Mouse (Mus musculus): ENCODE results near the gene Ralbp1. TPM values are rescaled to one million over a fixed set of nuclear protein-coding genes. Genes with fewer than 3 reads are reported as not detected.

Gene Ralbp1
- polyA plus RNA-seq, 1 experiment from 2014 or later, result 47.6 TPM

DNA sequence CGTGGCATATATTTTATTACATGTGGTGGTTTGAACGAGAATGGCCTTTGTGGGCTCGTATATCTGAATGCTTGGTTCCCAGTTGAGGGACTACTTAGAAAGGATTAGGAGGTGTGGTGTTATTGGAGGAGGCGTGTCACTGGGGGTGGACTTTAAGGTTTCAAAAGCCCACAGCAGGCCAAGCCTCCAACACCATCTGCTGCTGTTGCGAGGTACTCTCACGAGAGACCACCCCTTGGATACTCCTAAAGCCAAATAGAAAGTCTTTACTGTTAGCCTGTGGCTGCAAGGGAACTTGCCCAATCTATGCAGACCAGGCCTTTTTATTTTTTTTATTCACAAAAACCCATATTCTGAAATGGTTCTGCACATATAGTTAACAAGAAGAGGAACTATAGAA is 36.4 kb upstream of the Ralbp1 start:
- H3K36me3 ChIP-seq (ENCODE audit: control insufficient read depth, insufficient read depth, low read length), result no peaks in the 10 kb centered on the region
- H3K9ac ChIP-seq (ENCODE audit: low read depth, low read length), result no peak overlapping the region
- no peaks in the 10 kb centered on the region for H3K4me1 ChIP-seq (replicated peaks; ENCODE audit: control insufficient read depth, insufficient read depth, low read length)
- H3K9me3 ChIP-seq (ENCODE audit: control insufficient read depth, low read length), result no peaks in the 10 kb centered on the region
- ATAC-seq (ENCODE audit: low FRiP score), result no peak
- DNase-seq (ENCODE audit: low spot score), result no peak
- H3K4me3 ChIP-seq (ENCODE audit: low read depth, low read length), result no peak overlapping the region
- no peak overlapping the region for H3K4me2 ChIP-seq (replicated peaks; ENCODE audit: low read depth, low read length)
- no peaks in the 10 kb centered on the region for H3K27me3 ChIP-seq (ENCODE audit: control insufficient read depth, insufficient read depth, low read length)
- WGBS, result 90% methylated on average over 6 of the region's 6 CpGs
- no peak overlapping the region for H3K27ac ChIP-seq (ENCODE audit: low read depth, low read length)

DNA sequence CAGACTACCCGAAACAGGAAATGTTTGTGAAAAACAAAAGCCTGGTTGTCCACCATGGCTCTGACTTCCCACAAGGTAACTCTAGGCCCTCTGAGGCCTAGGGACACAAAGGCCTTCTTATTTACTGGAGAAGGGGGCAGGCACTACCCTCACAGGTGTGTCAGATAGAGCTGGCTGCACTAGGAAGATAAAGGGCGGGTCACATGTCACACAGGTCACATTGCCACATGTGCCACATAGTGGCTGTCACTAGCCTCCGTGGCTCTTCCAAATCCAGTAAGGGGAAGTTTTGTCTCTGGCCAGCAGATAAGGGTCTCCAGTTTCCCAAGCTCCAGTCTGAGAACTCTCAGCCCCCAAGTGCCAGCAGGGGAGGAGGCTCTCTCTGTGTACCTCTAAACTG is 33.6 kb upstream of the Ralbp1 start:
- Histone ChIP-seq H3K4me1 (replicated peaks; ENCODE audit: control insufficient read depth, insufficient read depth, low read length) (no peaks in the 10 kb centered on the region; the same call in 1 of the 2 replicates), H3K4me2 (replicated peaks; ENCODE audit: low read depth, low read length) (no peak overlapping the region), H3K9ac (ENCODE audit: low read depth, low read length) (no peak overlapping the region), H3K27ac (ENCODE audit: low read depth, low read length) (no peak overlapping the region), H3K27me3 (ENCODE audit: control insufficient read depth, insufficient read depth, low read length) (no peaks in the 10 kb centered on the region), H3K36me3 (ENCODE audit: control insufficient read depth, insufficient read depth, low read length) (no peaks in the 10 kb centered on the region), H3K4me3 (ENCODE audit: low read depth, low read length) (no peak overlapping the region), H3K9me3 (ENCODE audit: control insufficient read depth, low read length) (no peaks in the 10 kb centered on the region)
- DNase-seq (ENCODE audit: low spot score) (no peak), ATAC-seq (ENCODE audit: low FRiP score) (no peak)
- WGBS, result 83% methylated on average over 3 of the region's 3 CpGs

DNA sequence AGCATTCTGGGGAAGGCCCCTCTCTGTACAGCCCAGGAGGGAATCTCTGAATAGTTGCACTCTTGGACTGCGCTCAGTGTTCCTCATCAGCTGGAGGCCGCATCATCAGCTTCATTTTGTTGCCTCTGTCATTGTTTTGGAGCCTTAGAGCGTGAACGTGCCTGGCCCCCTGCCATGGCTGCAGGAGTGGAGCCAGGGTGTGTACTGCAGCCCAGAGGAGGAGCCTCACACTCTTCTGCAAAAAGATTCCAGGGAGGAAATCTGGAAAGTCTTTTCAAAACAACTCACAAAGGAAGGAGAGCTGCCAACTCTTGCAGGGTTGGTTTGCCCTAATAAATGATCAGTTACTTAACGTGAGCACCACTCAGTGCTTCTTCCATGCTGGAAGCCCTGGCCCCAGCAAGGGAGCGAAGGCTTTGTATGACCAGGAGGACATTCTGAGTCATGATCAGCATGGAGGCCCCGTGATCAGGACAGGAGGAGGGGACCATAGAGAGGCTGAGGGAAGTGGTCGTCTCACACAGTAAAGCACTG is 30.6 kb upstream of the Ralbp1 start:
- no peaks in the 10 kb centered on the region for H3K36me3 ChIP-seq (ENCODE audit: control insufficient read depth, insufficient read depth, low read length)
- H3K4me3 ChIP-seq (ENCODE audit: low read depth, low read length), result no peak overlapping the region
- no peak overlapping the region for H3K4me2 ChIP-seq (replicated peaks; ENCODE audit: low read depth, low read length)
- H3K27me3 ChIP-seq (ENCODE audit: control insufficient read depth, insufficient read depth, low read length), result no peaks in the 10 kb centered on the region
- ATAC-seq (ENCODE audit: low FRiP score) (peak; percentile 85), DNase-seq (ENCODE audit: low spot score) (peak; percentile 33)
- peak overlapping the region; percentile 49 for H3K27ac ChIP-seq (ENCODE audit: low read depth, low read length)
- WGBS, result 28% methylated on average over 8 of the region's 8 CpGs
- no peaks in the 10 kb centered on the region; the same call in 1 of the 2 replicates for H3K4me1 ChIP-seq (replicated peaks; ENCODE audit: control insufficient read depth, insufficient read depth, low read length)
- no peaks in the 10 kb centered on the region for H3K9me3 ChIP-seq (ENCODE audit: control insufficient read depth, low read length)
- H3K9ac ChIP-seq (ENCODE audit: low read depth, low read length), result no peak overlapping the region

DNA sequence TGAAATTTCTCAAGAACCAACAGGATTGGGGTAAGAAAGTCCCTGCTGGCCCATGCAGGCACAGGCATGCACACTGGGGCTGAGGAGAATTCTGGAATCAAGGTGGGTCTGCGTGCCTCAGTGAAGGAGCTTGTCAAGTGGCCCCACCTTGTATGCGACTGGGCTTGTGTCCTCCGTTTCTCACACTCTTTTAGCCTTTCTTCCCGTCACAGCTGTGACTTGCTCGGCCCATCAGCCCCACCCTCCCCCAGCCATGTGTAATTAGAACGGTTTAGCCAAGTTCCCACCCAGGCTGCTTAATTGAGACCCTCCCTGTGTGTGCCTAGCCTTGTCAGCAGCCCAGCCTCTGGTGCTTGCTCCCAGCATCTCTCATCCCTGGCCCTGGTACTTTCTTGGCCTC is 28.5 kb upstream of the Ralbp1 start:
- ATAC-seq (ENCODE audit: low FRiP score) (no peak), DNase-seq (ENCODE audit: low spot score) (no peak)
- no peaks in the 10 kb centered on the region for H3K27me3 ChIP-seq (ENCODE audit: control insufficient read depth, insufficient read depth, low read length)
- 63% methylated on average over 6 of the region's 6 CpGs for WGBS
- H3K4me3 ChIP-seq (ENCODE audit: low read depth, low read length), result no peak overlapping the region
- H3K27ac ChIP-seq (ENCODE audit: low read depth, low read length), result no peak overlapping the region
- H3K4me1 ChIP-seq (replicated peaks; ENCODE audit: control insufficient read depth, insufficient read depth, low read length), result no peaks in the 10 kb centered on the region; the same call in 1 of the 2 replicates
- no peaks in the 10 kb centered on the region for H3K36me3 ChIP-seq (ENCODE audit: control insufficient read depth, insufficient read depth, low read length)
- no peak overlapping the region for H3K4me2 ChIP-seq (replicated peaks; ENCODE audit: low read depth, low read length)
- H3K9me3 ChIP-seq (ENCODE audit: control insufficient read depth, low read length), result no peaks in the 10 kb centered on the region
- H3K9ac ChIP-seq (ENCODE audit: low read depth, low read length), result no peak overlapping the region

DNA sequence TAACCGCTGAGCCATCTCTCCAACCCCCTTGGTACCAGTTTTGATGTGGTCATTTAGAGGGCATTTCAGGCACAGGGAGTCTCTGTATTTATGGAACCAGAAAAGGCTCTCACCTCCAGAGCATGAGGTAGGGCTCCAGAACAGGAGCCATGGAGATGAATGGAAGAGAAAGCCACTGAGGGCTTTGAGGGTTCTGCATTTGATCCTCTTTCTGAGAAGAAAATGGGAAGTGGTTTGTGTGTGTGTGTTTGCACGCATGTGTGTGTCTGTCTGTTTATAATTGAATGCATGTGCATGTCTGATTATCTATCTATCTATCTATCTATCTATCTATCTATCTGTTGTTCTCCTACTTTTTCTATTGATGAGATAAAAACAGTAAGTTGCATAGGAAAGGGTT is 26.6 kb upstream of the Ralbp1 start:
- H3K27me3 ChIP-seq (ENCODE audit: control insufficient read depth, insufficient read depth, low read length), result no peaks in the 10 kb centered on the region
- H3K4me3 ChIP-seq (ENCODE audit: low read depth, low read length), result no peak overlapping the region
- DNase-seq (ENCODE audit: low spot score) (no peak), ATAC-seq (ENCODE audit: low FRiP score) (no peak)
- no peak overlapping the region for H3K4me2 ChIP-seq (replicated peaks; ENCODE audit: low read depth, low read length)
- H3K9me3 ChIP-seq (ENCODE audit: control insufficient read depth, low read length), result no peaks in the 10 kb centered on the region
- 95% methylated on average over 2 of the region's 2 CpGs for WGBS
- no peaks in the 10 kb centered on the region for H3K36me3 ChIP-seq (ENCODE audit: control insufficient read depth, insufficient read depth, low read length)
- no peak overlapping the region for H3K27ac ChIP-seq (ENCODE audit: low read depth, low read length)
- H3K4me1 ChIP-seq (replicated peaks; ENCODE audit: control insufficient read depth, insufficient read depth, low read length), result no peaks in the 10 kb centered on the region; the same call in 1 of the 2 replicates
- no peak overlapping the region for H3K9ac ChIP-seq (ENCODE audit: low read depth, low read length)

DNA sequence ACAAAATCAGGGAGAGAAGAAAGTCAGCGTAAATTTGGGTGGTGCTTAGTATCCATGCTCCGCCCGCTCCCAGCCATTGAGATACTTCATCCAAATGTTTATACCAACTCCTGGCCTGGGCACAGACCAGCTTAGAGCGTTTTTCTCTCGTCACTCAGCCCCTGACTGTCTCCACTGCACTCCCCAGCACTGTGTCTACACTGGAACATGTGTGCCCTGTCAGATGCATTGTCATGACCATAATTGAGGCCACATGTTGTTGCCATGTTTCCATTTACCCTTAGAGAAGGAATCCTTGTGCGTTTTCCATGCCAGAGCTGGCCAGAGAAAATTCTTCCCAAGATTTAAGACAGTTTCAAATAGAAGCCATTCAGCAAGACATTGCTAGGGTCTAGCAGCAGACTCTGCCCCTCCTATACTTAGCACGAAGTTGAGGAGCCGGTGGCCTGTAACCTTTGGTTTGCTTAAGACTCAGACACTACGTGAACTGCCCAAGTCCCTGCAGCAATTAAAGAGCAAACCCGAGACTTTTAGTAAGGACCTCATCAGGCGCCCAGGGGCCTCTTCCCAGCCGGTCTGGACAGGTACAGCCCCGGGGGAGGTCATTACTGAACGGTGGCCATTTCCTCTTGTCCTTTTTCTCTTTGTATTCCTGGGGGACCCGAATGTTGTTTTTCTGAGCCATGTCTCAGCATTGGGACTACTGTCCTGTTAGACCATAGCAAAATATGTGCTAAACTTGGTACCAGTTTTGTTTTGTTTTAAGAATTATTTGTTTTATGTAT is 25.9 kb upstream of the Ralbp1 start:
- Histone ChIP-seq H3K36me3 (ENCODE audit: control insufficient read depth, insufficient read depth, low read length) (no peaks in the 10 kb centered on the region), H3K27me3 (ENCODE audit: control insufficient read depth, insufficient read depth, low read length) (no peaks in the 10 kb centered on the region), H3K9ac (ENCODE audit: low read depth, low read length) (no peak overlapping the region), H3K4me2 (replicated peaks; ENCODE audit: low read depth, low read length) (no peak overlapping the region), H3K4me1 (replicated peaks; ENCODE audit: control insufficient read depth, insufficient read depth, low read length) (no peaks in the 10 kb centered on the region; the same call in 1 of the 2 replicates), H3K9me3 (ENCODE audit: control insufficient read depth, low read length) (no peaks in the 10 kb centered on the region), H3K4me3 (ENCODE audit: low read depth, low read length) (no peak overlapping the region), H3K27ac (ENCODE audit: low read depth, low read length) (no peak overlapping the region)
- no peak for ATAC-seq (ENCODE audit: low FRiP score)
- no peak for DNase-seq (ENCODE audit: low spot score)
- WGBS, result 76% methylated on average over 15 of the region's 15 CpGs

DNA sequence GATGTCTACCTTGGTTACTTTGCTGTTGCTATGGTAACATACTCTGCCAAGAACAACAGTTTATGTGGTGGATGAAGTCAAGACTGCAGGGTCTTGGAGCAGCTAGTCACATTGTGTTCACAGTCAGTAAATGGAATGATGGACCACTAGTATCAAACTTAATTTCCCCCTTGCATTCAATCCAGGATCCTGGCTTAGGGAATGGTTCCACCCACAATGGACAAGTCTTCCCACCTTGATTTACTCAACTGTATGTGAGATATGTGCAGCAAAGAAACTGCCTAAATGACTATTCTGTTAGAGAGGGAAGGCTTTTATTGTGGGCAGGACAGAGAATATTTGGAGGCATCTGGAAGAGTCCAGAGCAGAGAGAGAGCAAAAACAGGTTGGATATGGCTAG is 22.7 kb upstream of the Ralbp1 start:
- Histone ChIP-seq H3K27me3 (ENCODE audit: control insufficient read depth, insufficient read depth, low read length) (no peaks in the 10 kb centered on the region), H3K4me3 (ENCODE audit: low read depth, low read length) (no peak overlapping the region), H3K9ac (ENCODE audit: low read depth, low read length) (no peak overlapping the region), H3K9me3 (ENCODE audit: control insufficient read depth, low read length) (no peaks in the 10 kb centered on the region), H3K4me2 (replicated peaks; ENCODE audit: low read depth, low read length) (no peak overlapping the region), H3K4me1 (replicated peaks; ENCODE audit: control insufficient read depth, insufficient read depth, low read length) (no peaks in the 10 kb centered on the region), H3K27ac (ENCODE audit: low read depth, low read length) (no peak overlapping the region), H3K36me3 (ENCODE audit: control insufficient read depth, insufficient read depth, low read length) (no peaks in the 10 kb centered on the region)
- DNase-seq (ENCODE audit: low spot score) (no peak), ATAC-seq (ENCODE audit: low FRiP score) (no peak)

DNA sequence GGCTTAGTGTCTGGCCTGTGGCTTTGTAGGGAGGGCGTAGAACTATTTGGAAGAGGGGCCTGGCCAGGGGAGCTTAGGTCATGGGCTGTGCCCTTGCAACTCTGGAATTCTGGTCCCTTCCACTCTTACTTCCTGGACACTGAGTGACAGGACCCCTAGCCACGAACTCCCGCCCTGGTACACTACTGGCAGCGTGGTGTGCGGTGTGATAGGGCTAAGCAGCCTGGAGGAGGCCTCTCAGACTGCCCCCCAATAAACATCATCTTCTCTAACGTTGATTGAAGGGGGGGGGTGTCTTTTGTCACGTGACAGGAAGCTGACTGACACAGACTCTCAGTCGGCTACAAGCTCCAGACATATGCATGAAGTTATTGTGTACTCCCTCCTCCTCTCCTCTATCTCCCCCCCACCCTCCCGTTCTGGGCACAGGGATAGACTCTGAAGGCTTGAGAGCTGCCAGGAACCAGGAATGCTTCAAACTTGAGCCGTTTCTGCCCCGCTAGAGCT is 21.4 kb upstream of the Ralbp1 start:
- ATAC-seq (ENCODE audit: low FRiP score), result no peak
- H3K36me3 ChIP-seq (ENCODE audit: control insufficient read depth, insufficient read depth, low read length), result no peaks in the 10 kb centered on the region
- H3K9ac ChIP-seq (ENCODE audit: low read depth, low read length), result no peak overlapping the region
- WGBS, result 72% methylated on average over 11 of the region's 11 CpGs
- no peak overlapping the region for H3K4me3 ChIP-seq (ENCODE audit: low read depth, low read length)
- no peaks in the 10 kb centered on the region for H3K27me3 ChIP-seq (ENCODE audit: control insufficient read depth, insufficient read depth, low read length)
- H3K4me1 ChIP-seq (replicated peaks; ENCODE audit: control insufficient read depth, insufficient read depth, low read length), result no peaks in the 10 kb centered on the region
- no peak overlapping the region for H3K4me2 ChIP-seq (replicated peaks; ENCODE audit: low read depth, low read length)
- H3K9me3 ChIP-seq (ENCODE audit: control insufficient read depth, low read length), result no peaks in the 10 kb centered on the region
- no peak for DNase-seq (ENCODE audit: low spot score)
- no peak overlapping the region for H3K27ac ChIP-seq (ENCODE audit: low read depth, low read length)

DNA sequence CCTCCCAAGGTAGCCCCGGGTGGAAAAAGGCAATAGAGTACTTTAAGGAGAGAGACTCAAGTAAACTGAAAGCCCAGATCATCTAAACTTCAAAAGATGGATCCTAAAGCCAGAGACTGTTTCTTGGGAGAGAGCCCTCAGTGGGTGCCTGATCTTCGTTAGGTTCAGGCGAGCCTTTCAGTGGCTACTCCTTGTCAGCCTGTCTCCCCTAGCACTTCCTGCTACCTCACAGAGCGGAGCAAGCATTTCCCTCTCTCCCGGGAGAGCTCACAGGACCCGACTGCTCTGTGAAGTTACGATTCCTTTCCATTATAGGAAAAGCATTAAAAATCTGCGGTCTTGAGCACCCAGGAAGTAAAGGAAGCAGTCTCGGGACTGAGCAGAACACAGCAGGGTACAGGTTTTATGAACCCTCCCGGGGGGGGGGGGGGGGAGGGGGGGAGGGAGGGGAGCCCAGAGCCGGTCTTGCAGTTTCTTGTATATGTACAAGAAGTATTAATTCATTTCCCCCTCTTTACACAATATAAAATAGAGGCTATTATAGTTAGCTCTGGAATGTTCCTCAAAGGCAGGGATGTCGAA is 20.8 kb upstream of the Ralbp1 start:
- WGBS, result 53% methylated on average over 12 of the region's 12 CpGs
- Histone ChIP-seq H3K36me3 (ENCODE audit: control insufficient read depth, insufficient read depth, low read length) (no peaks in the 10 kb centered on the region), H3K4me2 (replicated peaks; ENCODE audit: low read depth, low read length) (no peak overlapping the region), H3K4me1 (replicated peaks; ENCODE audit: control insufficient read depth, insufficient read depth, low read length) (no peaks in the 10 kb centered on the region), H3K9me3 (ENCODE audit: control insufficient read depth, low read length) (no peaks in the 10 kb centered on the region), H3K4me3 (ENCODE audit: low read depth, low read length) (no peak overlapping the region), H3K27ac (ENCODE audit: low read depth, low read length) (no peak overlapping the region), H3K9ac (ENCODE audit: low read depth, low read length) (no peak overlapping the region), H3K27me3 (ENCODE audit: control insufficient read depth, insufficient read depth, low read length) (no peaks in the 10 kb centered on the region)
- no peak for ATAC-seq (ENCODE audit: low FRiP score)
- no peak for DNase-seq (ENCODE audit: low spot score)
